Mouse (Mus musculus) limb, embryonic 11.5 days (tissue): ENCODE results near the gene Ms4a7. TPM values are rescaled to one million over a fixed set of nuclear protein-coding genes. Genes with fewer than 3 reads are reported as not detected.

Experiments
- ATAC-seq: fragments of 200-750 bp; cut with Nextera tagmentation; 2 replicates; pipeline ENCODE4 v1.8.0; 2017; ENCODE audit warnings: low read depth; ENCODE audit not compliant: insufficient number of reproducible peaks, low FRiP score, low TSS enrichment
- DNase-seq: peaks from one replicate; pipeline ENCODE4 v3.0.0-alpha.2; 2015; ENCODE audit warnings: low spot score
- H3K27ac ChIP-seq: fragments of 300-500 bp; sonication (generic); replicated peaks from 2 replicates; pipeline ENCODE4 v1.5.1; 2014; ENCODE audit warnings: low read depth, mild to moderate bottlenecking, low read length
- H3K27me3 ChIP-seq: fragments of 300-500 bp; sonication (generic); 2 replicates; pipeline ENCODE4 v1.6.1; 2014; ENCODE audit warnings: mild to moderate bottlenecking, low read length, mixed read lengths; ENCODE audit not compliant: control insufficient read depth, insufficient read depth
- H3K36me3 ChIP-seq: fragments of 300-500 bp; sonication (generic); 2 replicates; pipeline ENCODE4 v1.6.1; 2014; ENCODE audit warnings: mild to moderate bottlenecking, low read length, moderate library complexity, mixed read lengths; ENCODE audit not compliant: control insufficient read depth, insufficient read depth
- H3K4me1 ChIP-seq: fragments of 300-500 bp; sonication (generic); 2 replicates; pipeline ENCODE4 v1.6.1; 2014; ENCODE audit warnings: low read length, mixed read lengths; ENCODE audit not compliant: control insufficient read depth, insufficient read depth
- H3K4me2 ChIP-seq: fragments of 300-500 bp; sonication (generic); 2 replicates; pipeline ENCODE4 v1.6.1; 2014; ENCODE audit warnings: low read depth, mild to moderate bottlenecking, moderate library complexity; ENCODE audit not compliant: severe bottlenecking
- H3K4me3 ChIP-seq: fragments of 300-500 bp; sonication (generic); 2 replicates; pipeline ENCODE4 v1.5.1; 2014; ENCODE audit warnings: low read depth, low read length
- H3K9ac ChIP-seq: fragments of 300-500 bp; sonication (generic); 2 replicates; pipeline ENCODE4 v1.6.1; 2014; ENCODE audit warnings: mild to moderate bottlenecking, low read length
- H3K9me3 ChIP-seq: fragments of 300-500 bp; sonication (generic); 2 replicates; pipeline ENCODE4 v1.6.1; 2016; ENCODE audit warnings: low read length; ENCODE audit not compliant: control insufficient read depth
- WGBS: fragments of 180-500 bp; shearing (Covaris S2); extraction: QIAGEN DNeasy Blood & Tissue Kit; methylation state at CpG from one replicate; pipeline ENCODE4 v1.1.7; 2014; 5-methylcytosine and 5-hydroxymethylcytosine counted together
- polyA plus RNA-seq: library from polyadenylated mRNA; unstranded; fragments of >200 nt; fragmentation: Nextera tagmentation; extraction: Ambion mirVana; gene quantifications from 2 replicates; pipeline ENCODE4 v1.2.1, GENCODE M21; 2014

The Ms4a7 gene
- 0.57 and 0.65 TPM in 2 replicates for polyA plus RNA-seq

DNA sequence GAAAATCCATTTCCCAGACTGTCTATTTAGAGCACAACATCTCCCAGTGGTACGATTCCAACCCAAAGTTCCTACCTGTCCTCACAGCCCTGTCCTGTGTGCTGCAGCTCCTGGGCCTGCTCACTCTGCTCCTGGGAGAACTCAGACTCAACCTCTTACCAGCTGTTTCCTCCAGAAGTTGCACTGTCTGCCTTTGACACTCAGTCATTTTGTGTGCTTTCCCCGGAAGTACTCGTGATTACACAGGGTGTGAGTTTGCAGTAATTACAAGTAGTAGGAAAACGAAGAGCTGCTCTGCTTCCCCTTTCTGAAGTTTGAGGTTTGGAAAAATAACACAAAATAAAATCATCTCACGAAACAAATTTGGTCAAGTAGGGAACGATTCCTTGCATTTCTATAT lies at the start of gene Ms4a7:
Gene Ms4a7, minus strand, starts transcription at position 215 of the 400 bp plus-strand sequence.
- H3K27me3 ChIP-seq: no peaks in the 10 kb centered on the region
- no peaks in the 10 kb centered on the region for H3K36me3 ChIP-seq
- DNase-seq (no peak), ATAC-seq (no peak)
- H3K9ac ChIP-seq: no peak within 1 kb of the TSS
- 83% methylated on average over 6 of the region's 6 CpGs for WGBS
- no peak within 1 kb of the TSS for H3K4me3 ChIP-seq
- no peak within 1 kb of the TSS for H3K27ac ChIP-seq
- no peak within 1 kb of the TSS for H3K4me2 ChIP-seq
- no peaks in the 10 kb centered on the region for H3K4me1 ChIP-seq
- no peaks in the 10 kb centered on the region for H3K9me3 ChIP-seq

- Histone ChIP-seq H3K9me3 (no peaks in the 10 kb centered on the region), H3K27ac (no peak overlapping the region), H3K4me1 (no peaks in the 10 kb centered on the region), H3K4me2 (no peak overlapping the region), H3K36me3 (no peaks in the 10 kb centered on the region), H3K9ac (no peak overlapping the region), H3K27me3 (no peaks in the 10 kb centered on the region), H3K4me3 (no peak overlapping the region)
- 84% methylated on average over 2 of the region's 2 CpGs for WGBS
- DNase-seq (no peak), ATAC-seq (no peak)
Measured at GRCm38 (mm10) chr19:11376399-11376798, 40.5 kb upstream of the Ms4a7 start.

DNA sequence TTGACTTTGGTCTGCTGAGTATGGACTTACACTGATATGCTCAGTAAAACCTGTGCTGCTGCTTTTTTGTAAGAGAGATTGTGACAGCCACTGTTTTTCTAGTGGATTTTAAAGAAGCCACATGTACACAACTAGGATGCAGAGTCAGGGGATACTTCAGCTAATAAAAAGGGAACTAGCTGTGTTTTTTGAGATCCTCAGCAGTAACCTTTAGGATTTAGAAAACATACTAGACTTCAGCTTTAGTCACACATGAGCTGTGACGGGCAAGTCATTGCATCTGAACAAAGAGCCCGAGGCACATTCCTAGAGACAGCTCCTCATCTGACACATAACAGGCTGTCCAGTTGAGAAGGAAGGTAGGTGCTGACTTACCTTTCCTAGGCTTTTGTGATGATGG lies 39.3 kb upstream of the Ms4a7 start, which contains the start of gene Ms4a4a:
Gene Ms4a4a, plus strand, starts transcription at position 251 of the 400 bp plus-strand sequence.
- Histone ChIP-seq H3K9ac (no peak within 1 kb of the TSS), H3K36me3 (no peaks in the 10 kb centered on the region), H3K9me3 (no peaks in the 10 kb centered on the region), H3K4me2 (no peak within 1 kb of the TSS), H3K27ac (no peak within 1 kb of the TSS), H3K27me3 (no peaks in the 10 kb centered on the region), H3K4me3 (no peak within 1 kb of the TSS), H3K4me1 (no peaks in the 10 kb centered on the region)
- ATAC-seq (no peak), DNase-seq (no peak)
- WGBS: 82% methylated on average over 2 of the region's 2 CpGs

- H3K4me3 ChIP-seq: no peak overlapping the region
- H3K4me2 ChIP-seq: no peak overlapping the region
- DNase-seq: no peak
- no peak for ATAC-seq
- no peak overlapping the region for H3K9ac ChIP-seq
- H3K27me3 ChIP-seq: no peaks in the 10 kb centered on the region
- no peak overlapping the region for H3K27ac ChIP-seq
- no peaks in the 10 kb centered on the region for H3K36me3 ChIP-seq
- H3K9me3 ChIP-seq: no peaks in the 10 kb centered on the region
- no peaks in the 10 kb centered on the region for H3K4me1 ChIP-seq
Measured at GRCm38 (mm10) chr19:11371181-11371580, 35.2 kb upstream of the Ms4a7 start.

- ATAC-seq: no peak
- no peaks in the 10 kb centered on the region for H3K4me1 ChIP-seq
- no peak overlapping the region for H3K27ac ChIP-seq
- no peak overlapping the region for H3K4me2 ChIP-seq
- H3K36me3 ChIP-seq: no peaks in the 10 kb centered on the region
- H3K9ac ChIP-seq: no peak overlapping the region
- H3K9me3 ChIP-seq: no peaks in the 10 kb centered on the region
- no peak overlapping the region for H3K4me3 ChIP-seq
- no peak for DNase-seq
- H3K27me3 ChIP-seq: no peaks in the 10 kb centered on the region
- 78% methylated on average over 3 of the region's 3 CpGs for WGBS
Measured at GRCm38 (mm10) chr19:11368310-11368709, 32.4 kb upstream of the Ms4a7 start.

DNA sequence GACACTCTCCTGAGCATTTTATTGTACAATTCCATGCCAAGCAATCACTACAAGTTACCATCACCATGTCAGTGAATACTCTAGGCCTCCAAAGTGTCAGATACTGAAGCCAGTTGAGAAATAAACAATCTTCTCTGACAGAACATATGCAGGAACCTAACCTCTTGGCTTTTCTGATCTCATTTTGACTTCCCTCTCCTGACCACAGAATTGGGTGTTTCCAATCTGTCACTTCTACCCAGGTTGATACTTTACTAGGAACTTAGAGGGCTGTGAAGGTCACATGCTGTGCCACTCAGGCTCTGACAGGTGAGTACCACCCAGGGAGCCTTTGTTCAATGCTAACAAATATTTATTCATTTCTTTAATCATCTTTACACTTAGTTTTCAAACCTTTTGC lies 26.1 kb upstream of the Ms4a7 start:
- H3K9ac ChIP-seq: no peak overlapping the region
- H3K4me3 ChIP-seq: no peak overlapping the region
- no peak for ATAC-seq

DNA sequence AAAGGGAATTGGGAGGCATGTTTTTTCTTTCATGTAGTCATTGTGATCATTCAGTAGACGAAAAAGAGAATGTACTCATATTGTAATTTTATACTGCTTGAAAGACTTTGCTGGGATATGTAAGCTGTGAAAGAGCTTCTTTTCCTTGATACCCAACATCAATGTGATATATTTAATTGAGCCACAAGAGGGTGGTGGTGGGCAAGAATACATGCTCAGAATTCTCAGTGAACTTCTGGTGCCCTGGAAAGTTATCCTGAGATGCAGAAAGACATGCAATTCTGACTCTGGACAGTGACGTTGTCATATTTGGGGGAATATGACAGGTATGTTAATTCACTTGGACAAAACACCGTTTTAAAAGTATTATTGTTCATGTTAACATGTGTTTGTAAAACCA lies 24.2 kb upstream of the Ms4a7 start:
- ATAC-seq (no peak), DNase-seq (no peak)
- H3K4me3 ChIP-seq: no peak overlapping the region
- no peak overlapping the region for H3K9ac ChIP-seq
- H3K4me1 ChIP-seq: no peaks in the 10 kb centered on the region
- no peaks in the 10 kb centered on the region for H3K36me3 ChIP-seq
- no peaks in the 10 kb centered on the region for H3K9me3 ChIP-seq
- H3K4me2 ChIP-seq: no peak overlapping the region
- H3K27me3 ChIP-seq: no peaks in the 10 kb centered on the region
- 69% methylated on average over 3 of the region's 3 CpGs for WGBS
- no peak overlapping the region for H3K27ac ChIP-seq

More for the DNA sequence above, 26.1 kb upstream of the Ms4a7 start:
- Histone ChIP-seq H3K4me2 (no peak overlapping the region), H3K9me3 (no peaks in the 10 kb centered on the region), H3K27ac (no peak overlapping the region), H3K4me1 (no peaks in the 10 kb centered on the region), H3K36me3 (no peaks in the 10 kb centered on the region), H3K27me3 (no peaks in the 10 kb centered on the region)
- DNase-seq: no peak

DNA sequence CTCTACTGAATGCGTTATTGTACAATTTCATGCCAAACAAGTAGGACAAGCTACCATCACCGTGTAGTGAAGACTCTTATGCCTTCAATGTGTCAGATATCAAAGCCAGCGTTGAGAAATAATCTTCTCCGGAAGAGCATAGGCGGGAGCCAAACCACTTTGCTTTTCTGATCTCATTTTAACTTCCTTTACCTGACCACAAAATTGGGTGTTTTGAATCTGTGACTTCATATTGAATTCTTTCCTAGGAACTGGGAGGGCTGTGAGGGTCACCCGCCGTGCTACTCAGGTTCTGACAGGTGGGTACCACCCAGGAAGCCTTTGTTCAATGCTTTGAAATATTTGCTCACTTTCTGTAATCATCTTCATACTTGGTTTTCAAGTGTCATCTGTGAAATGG lies 19.8 kb upstream of the Ms4a7 start:
- ATAC-seq (no peak), DNase-seq (no peak)
- H3K9me3 ChIP-seq: no peaks in the 10 kb centered on the region
- no peak overlapping the region for H3K4me3 ChIP-seq
- 81% methylated on average over 7 of the region's 7 CpGs for WGBS
- H3K27ac ChIP-seq: no peak overlapping the region
- no peak overlapping the region for H3K9ac ChIP-seq
- no peaks in the 10 kb centered on the region for H3K27me3 ChIP-seq
- no peak overlapping the region for H3K4me2 ChIP-seq
- no peaks in the 10 kb centered on the region for H3K4me1 ChIP-seq
- no peaks in the 10 kb centered on the region for H3K36me3 ChIP-seq

- DNase-seq (no peak), ATAC-seq (no peak)
- Histone ChIP-seq H3K4me1 (no peaks in the 10 kb centered on the region), H3K4me2 (no peak overlapping the region), H3K9me3 (no peaks in the 10 kb centered on the region), H3K36me3 (no peaks in the 10 kb centered on the region), H3K27ac (no peak overlapping the region), H3K27me3 (no peaks in the 10 kb centered on the region), H3K4me3 (no peak overlapping the region), H3K9ac (no peak overlapping the region)
- 50% methylated on average over 3 of the region's 3 CpGs for WGBS
Measured at GRCm38 (mm10) chr19:11351878-11352277, 15.9 kb upstream of the Ms4a7 start.
